Mouse (Mus musculus) heart, adult 9 months (tissue): ENCODE results near the gene Ppp2r5d.

Experiments used
- DNase-seq, 2 experiments: peaks; one replicate each; pipeline ENCODE4 v3.0.0; 2022; ENCODE audit warnings: low spot score in 2 of 2

The Ppp2r5d gene

DNA sequence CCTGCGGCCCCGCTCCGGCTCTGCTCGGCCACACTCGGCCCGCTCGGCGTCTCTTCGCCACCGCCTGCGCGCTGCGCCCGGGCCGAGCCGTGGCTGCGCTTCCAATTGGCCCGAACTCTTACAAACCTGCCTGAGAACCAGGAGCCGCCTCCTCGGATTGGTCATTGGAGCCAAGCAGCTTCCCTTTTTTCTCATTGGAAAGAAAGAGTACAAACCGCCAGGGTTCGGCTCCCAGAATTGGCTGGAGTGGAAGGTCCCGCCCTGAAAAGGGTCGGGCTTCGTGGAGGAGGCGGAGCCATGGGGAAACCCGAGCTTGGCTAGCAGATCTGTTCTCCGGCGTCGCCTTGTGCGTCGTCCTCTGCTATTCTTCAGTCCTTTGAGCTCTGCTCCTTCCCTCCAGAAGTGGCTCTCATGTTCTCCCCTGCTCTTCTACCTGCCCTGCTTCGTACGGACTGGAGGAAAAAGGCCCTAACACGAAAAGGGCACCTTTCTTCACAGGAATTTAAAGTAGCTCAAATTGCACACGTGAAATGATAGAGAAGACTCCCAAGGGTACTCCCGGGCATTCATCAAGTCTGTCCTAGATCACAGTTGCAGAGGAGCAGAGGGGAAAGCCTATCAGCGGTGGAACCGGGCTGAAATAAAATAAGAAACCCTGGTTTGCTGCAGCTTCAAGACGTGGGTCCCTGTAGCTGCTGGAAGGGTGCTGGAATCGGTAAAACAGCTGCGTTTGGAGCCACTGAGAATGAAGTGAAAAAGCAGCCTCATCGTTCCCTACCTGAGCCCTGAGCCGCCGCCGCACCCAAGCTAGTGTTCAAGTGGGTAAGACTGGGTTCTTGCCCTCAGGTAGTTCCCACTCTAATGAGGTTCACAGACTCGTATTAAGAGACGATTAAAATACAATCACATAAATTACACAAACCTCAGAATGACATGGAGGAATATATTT, at the start of gene Ppp2r5d:
Ppp2r5d (minus strand) TSS at position 225 of the 949 bp plus-strand sequence.
- DNase-seq: peak; percentile 98 to 99

DNA sequence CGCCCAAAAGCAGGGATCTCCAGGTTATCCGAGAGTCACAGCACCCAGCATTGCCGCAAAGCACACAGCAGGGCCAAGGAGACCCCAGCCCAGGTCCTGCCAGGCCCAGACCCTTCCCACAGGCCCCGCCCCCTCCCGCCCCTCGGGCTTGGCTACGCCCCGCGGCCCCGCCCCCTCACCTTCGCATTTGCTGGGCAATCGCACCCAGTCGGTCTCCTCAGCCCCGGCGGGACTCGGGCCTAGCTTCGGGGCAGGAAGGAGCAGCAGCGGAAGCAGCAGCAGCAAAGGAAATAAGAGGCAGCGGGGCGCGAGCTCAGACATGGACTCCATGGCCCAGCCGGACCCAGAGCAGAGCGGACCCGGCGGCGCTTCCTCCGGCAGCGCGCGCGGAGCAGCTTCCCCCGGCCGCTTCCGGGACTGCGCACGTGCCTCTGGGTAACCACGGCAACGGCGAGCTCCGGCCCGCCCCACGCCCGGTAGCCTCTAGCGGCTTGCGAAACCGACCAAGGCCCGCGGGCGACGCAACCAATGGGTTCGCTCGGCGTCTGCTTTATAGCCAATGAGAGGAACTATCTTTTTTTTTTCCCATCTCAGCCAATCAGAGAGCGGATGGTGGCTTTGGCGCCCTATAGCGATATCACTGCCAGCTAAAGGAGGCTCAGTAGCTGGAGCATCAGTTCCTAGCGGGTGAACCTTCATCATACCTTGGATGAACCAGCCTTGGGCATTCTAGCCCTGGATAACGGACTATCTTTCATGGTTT, 47.1 kb upstream of the Ppp2r5d start, which contains the start of gene Cnpy3:
Cnpy3 (minus strand) TSS at position 421 of the 763 bp plus-strand sequence.
- DNase-seq: peak; percentile 97

DNA sequence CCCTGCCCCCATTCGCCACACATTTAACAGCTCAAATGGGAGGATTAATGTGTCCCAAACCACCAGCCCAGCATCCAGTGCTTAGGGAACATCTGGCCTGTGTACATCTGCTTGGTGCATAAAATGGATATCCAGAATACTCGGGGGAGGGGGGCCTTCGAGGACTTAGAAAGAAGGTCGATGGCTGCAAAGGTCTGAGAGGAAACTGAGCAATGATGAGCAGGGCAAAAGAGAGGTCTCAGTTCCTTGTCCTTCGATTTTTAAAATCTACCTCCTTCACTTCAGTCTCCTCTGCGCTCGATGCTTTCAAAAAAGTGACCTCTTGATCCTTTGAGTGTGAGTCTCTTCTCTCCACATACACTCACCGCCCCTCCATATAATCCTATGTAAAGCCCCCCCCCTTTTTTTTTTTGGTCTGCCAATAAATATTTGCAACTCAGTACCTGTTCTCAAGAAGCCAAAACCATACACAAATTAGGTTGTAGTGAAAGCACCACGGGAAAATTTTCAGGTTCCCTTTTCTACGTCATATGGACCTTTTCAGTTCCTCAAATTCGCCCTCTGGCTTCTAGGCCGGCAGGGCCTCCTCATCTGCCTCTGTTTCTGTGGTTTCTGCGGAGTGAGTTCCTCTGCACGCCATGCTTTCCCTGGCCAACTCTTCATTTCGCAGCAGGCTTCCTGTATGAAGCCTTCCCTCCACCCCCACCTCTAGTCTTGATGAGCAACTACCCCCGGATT, 46.3 kb upstream of the Ppp2r5d start:
- peak; percentile 72 to 81 for DNase-seq

DNA sequence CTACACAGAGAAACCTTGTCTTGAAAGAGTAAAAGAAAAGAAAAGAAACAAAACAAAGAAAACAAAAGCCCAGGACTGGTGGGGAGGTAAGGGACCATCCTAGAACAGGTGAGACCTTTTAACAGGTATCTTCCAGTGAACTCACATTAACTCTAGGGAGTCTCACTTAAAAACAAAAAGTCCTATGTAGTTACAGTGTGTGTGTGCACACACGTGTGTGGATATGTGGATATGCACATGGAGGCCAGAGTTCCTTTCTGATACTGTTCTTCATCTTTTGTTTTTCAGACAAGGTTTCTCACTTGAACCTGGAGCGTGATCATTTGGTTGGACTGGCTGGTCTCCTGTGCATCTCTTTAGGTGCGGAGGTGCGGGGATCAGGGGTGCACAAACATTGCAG, 45.7 kb upstream of the Ppp2r5d start:
- DNase-seq: no peak

DNA sequence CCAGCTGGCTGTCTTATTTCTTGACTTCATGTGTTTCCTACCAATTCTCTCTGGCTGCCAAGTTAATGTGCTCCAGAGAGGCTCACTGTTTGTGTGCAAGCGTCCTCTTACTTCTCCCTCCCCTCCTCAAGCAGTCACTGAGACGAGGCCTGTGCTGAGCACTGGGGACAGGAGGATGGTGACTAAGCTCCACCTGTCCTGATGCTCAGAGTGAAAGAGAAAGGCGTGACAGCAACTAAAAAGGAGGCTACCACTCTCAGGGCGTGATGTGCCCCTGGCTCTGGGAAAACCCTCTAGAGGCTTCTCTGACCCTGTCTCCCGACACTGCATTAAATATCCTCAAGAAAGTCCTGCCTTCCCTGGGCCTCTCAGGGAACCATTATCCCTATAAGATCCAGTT, 44.4 kb upstream of the Ppp2r5d start:
- DNase-seq: no peak

DNA sequence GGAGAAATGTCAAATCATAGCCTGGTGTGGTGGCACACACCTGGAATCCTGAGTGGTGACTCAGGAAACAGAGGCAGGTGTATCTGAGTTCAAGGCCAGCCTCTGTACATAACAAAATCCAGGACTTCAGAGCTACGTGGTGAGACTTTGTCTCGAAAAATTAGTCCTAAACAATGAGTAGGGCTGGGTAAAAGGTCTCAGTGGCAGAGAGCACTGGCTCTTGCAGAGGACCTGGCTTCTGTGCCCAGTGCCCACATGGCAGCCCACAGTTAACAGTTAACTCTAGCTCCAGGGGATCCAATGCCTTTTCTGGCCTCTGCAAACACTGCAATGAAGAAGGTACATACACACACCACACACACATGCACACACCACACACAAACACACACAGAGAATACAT, 42.9 kb upstream of the Ppp2r5d start:
- DNase-seq: no peak

DNA sequence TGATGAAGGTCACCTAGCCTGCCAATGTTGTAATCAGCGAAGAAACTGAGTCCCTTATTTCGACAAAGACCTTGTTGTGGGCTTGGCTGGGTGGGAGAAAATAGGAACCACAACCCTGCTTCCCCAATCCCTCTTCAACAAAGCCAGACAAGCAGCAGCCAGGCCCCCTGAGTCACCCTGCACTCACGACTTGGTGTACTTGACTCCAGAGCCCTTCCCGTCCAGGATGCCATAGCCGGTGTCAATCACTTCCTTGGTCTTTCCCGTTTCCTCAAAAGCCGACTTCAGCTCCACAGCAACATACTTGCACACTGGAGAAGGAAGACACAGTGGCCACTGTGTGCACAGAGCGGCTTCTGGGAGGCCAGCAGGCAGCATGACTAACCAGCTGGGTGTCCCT, 42.3 kb upstream of the Ppp2r5d start:
- no peak for DNase-seq

DNA sequence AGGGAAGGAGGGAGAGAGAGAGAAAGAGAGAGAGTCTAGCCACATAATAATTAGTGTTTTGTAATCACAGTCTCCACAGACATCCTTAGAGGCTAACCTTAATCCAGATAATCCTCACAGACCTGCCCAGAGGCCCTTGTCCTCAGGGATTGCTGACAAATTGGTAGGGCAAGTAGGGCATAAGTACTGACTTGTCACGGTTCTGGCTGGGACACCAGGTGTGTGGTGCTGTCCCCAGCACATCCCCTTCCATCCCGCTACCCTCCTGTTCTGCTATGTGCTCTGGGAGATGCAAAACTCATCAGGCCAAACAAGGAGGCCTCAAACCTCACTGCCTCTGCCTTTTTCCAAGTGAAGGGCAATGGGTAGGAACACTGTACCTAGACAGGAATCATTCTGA, 40.6 kb upstream of the Ppp2r5d start:
- no peak for DNase-seq

DNA sequence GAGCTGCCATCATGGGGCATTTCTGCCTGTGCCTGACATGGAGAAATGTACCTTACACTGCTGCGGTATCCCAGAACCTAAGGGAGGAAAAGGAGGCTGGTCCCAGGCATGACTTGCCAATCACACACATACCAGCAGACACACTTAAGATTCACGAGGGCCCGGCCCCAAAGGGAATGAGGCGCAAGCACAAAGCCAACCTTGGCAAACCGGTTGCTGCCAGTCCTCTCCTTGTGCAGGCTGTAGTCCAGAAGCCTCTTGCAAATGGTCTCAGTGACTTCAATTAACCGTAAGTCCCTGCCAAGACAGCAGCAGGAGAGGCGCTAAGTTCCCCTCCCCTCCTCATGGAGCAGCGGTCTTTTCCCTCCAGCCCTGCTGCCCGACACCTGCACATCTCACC, 38.1 kb upstream of the Ppp2r5d start:
- DNase-seq: no peak

DNA sequence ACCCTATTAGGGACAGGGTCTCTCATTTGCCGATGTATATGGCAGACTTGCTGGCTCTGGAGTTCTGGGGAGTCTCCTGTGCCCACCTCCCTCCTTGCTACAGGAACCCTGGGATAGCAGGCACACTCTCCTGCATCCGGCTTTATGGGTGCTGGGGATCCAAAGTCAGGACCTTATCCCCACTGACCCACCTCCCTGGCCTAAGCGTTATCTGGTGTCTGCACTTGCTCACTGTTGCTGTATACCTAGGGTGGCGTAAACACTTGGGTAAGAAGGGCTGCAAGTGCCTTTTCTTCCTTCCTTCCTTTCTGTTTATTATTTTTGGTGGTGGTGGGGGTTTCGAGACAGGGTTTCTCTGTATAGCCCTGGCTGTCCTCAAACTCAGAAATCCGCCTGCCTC, 36.4 kb upstream of the Ppp2r5d start:
- DNase-seq: no peak

DNA sequence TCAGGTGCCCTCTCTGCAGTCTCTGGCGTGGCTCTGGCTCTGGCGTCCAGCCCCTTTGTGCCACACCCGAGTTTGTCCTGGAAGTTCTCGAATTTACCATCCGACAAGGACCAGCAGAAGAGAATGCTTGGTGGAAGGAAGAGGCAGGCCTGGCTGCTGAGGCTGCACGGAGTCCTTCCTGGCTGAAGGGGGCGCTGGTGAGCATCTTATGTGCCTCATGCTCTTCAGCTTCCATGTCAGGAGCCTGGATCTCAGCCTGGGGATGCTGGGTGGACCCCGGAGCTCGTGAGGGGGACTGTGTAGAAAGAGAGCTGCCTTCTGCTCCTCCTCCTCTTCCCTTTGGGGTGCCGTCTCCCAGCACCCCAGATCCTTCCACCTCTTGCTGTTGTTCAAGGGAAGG, 31.2 kb upstream of the Ppp2r5d start:
- DNase-seq: no peak

DNA sequence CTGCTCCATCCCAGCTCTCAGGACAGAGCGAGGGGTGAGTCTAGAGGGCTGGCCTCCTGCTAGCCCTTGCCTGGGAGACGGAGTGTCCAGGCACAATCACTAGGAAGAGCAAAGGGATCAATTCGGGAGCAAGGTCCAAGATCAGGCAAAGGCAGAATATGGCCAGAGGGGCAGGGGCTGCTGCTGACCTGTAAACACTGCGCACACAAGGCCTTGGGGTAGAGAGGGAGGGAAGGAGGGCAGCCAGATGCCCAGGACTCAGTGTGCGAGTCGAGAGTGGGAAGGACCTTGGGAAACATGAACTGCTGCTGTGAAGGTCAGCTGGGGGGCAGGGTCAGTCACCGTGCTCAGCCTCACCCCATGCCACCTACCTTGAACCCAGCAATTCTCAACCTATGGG, 30.4 kb upstream of the Ppp2r5d start:
- DNase-seq: no peak

DNA sequence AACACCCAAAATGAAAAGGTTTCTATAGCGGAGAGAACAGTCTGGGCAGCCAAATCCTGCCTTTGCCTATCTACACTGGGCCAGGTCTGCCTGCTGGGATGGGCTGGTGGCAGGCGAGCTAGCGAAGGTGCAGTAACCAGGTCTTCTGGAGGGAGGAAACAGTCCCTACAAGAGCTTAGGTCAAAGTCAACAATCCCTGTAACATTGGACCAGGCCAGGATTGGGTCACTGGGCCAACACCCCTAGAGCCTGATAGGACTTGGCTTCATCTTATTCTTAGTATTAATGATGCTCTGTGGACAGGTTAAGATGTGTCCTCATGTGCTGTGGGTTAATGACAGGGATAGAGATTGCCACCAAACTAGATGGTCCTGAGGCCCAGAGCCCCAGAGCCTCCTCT, 29.1 kb upstream of the Ppp2r5d start:
- DNase-seq: no peak

DNA sequence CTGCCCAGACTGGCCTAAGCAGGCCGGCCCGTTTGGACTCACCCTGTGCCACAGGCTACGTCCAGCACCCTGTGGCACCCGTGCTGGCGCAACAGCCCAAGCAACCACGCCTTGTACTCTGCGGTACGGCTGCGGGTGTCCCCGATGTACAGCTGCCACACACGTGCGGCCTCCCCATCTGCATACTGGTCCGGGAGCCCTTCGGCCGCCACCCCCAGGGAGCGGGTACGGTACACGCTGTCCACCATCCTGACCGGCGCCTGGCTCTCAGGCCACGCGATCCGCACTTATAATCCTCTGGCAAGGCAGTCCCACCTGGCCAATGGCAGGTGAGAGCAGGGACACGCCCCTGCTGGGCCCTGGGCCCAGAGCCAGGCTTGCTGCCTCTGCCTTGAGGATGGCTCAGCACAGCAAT, 24.0 kb upstream of the Ppp2r5d start, which contains the start of gene Gnmt:
Gnmt (minus strand) TSS at position 265 of the 415 bp plus-strand sequence.
- no peak for DNase-seq

DNA sequence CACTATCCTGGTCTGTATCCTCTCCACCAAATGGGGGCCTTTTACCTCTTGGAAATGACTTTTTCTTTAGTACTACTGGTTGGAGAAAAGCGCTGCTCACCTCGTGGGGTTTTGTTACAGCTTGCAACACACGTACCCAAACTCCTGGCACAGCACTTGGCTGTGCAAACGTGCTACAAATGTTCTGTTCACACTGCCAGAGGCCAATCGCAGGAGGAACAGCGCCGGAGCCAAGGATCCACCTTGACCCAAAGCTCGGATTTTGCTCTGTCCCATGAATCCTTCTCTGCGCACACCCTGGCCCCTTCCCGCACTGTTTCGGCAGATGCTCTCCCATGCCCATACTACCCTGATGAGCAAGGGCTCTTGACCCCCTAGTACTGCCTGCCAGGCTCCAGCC, 23.6 kb upstream of the Ppp2r5d start:
- DNase-seq: no peak

DNA sequence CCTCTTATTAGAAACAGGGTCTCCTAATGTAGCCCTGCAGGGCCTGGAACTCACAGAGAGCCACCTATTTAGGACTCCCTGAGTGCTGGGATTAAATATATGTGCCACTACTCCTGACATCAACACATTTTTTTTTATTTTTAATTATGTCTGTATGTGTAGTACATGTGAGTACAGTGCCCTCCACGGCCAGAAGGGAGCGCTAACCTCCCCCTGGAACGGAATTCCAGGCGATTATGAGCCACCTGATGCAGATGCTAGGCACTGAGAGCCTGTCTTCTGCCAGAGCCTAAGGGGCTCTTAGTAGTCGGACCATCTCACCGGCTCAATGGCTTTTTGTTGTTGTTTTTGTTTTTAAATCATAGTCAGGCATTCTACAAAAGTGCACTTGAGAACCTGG, 23.1 kb upstream of the Ppp2r5d start:
- DNase-seq: no peak

DNA sequence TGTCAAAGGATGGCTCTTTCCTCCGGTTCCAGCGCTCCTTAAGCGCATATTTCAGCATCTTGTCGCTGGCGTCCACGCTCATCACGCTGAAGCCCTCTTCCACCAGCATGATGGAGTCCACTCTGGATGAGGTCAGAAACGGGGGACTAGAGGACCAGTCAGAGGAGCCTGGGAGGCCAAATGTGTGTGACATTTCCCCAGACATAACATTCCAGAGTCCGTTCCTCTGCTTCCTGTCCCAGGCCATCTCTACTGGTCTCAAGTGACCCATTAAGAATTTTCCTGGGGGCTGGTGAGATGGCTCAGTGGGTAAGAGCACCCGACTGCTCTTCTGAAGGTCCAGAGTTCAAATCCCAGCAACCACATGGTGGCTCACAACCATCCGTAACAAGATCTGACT, 22.4 kb upstream of the Ppp2r5d start:
- no peak for DNase-seq

DNA sequence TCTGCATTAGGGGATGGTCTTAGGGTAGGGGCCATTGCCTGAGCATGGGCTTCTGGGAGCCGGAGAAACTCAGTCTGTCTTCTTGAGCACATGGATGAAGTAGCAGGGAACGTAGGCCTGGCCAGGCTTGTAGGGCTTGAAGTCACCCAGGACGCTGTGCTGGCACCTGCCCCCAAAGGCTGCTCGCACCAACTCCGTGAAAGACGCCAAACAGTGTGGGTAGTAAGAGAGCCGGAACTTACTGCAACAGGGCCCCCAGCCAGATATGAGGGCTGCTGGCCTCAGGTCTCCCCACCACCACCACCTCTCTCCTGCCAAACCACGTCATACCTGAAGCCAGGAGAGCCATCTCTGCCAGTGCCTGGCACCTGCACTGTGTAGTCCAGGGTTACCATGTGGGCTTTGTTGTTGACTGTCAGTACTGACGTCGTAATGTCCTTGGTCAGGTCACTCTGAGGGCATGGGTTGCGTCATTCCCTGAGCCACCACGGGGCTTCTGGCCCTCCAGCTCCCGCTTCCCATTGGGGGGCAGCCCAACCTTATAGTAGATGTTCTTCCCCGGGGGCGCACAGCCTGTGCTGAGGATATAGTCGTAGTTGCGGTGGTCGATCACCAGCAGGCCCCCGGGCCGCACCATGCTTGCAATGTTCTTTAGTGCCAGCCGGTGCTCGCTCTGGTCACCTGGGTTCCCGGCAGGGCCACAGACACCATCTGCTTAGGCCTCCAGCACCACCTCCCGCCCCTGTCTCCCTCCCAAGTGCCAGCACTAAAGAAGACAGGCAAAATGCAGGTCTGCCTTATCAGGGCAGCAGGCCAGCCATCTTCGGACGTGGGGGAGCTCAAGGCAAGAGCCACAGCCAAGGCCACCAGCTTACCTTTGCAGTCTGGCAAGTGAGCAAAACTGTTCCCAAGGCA, 21.1 kb upstream of the Ppp2r5d start:
- no peak for DNase-seq

DNA sequence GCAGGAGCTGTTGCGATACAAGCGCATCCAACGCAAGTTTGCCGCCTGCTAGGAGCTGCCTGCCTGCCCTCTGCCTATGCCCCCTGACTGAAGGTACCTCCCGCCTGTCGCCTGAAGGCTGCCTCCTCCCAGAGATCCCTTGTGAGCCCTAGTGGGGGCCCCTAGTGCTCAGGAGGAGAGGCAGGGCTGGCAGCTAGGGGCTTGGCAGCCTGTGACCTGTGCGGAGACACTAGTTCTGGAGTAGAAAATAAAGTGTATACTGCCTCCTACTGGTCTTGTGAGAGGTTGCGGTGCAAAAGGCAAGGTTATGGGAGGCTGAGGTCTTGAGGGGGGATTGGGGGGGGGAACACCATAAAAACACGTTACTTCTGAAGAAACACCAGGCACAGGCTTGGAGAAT, 20.4 kb upstream of the Ppp2r5d start:
- no peak for DNase-seq

DNA sequence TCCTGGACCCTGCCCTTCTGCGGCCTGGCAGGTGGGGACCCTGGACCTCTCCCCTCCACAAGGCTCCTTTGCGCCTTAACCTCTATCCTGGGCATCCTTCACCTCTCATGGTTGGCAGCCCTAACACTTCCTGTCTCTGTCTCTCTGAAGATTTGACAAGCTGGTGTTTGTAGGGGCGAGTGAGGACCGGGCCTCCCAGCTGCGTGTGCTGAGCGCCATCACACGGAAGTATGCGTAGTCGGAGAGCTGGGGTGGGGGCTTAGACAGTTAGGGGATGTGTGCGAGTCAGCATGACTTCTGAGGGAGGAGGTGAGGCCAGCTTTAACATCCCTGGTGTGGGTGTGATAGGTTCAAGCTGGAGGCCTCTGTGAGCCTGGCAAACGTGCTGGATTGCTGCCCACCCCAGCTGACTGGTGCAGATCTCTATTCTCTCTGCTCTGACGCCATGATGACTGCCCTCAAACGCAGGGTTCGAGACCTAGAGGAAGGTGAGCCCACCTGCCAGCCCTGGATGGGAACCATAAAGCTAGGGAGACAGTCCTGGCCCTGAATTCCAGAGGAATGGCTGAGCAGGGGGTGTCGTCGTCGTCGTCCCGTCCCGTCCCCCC, 19.7 kb upstream of the Ppp2r5d start:
- no peak for DNase-seq

DNA sequence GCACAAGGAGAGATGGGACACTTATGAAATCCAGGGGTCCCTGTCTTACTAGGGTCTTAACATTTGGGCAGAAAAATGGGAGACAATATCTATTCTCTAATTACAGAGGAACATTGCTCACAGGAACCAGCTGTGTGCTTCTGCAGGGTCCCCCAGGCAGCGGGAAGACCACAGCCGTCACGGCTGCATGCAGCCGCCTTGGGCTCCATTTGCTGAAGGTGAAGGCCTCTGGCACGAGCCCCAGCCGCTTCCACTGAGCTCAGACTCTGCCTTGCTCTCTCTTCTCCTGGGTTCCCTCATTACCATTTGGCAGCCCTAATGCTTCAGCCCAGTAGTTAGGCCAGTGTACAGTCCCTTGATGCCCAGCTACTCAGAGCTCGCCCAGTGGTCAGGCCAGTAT, 16.2 kb upstream of the Ppp2r5d start:
- no peak for DNase-seq
